Mouse (Mus musculus) frontal cortex, postnatal 36 days (tissue): ENCODE data around the gene Alpk1.
"Not testable (repeated sequence)": the region's sequence is repeated elsewhere in the genome, so short reads cannot be mapped to it uniquely, and the experiment has no call there.

ENCODE experiments used
- DNase-seq, 2 experiments: peaks; one replicate each; pipeline ENCODE4 v3.0.0; 2022; ENCODE audit warnings: low spot score in 2 of 2

The Alpk1 gene

DNA sequence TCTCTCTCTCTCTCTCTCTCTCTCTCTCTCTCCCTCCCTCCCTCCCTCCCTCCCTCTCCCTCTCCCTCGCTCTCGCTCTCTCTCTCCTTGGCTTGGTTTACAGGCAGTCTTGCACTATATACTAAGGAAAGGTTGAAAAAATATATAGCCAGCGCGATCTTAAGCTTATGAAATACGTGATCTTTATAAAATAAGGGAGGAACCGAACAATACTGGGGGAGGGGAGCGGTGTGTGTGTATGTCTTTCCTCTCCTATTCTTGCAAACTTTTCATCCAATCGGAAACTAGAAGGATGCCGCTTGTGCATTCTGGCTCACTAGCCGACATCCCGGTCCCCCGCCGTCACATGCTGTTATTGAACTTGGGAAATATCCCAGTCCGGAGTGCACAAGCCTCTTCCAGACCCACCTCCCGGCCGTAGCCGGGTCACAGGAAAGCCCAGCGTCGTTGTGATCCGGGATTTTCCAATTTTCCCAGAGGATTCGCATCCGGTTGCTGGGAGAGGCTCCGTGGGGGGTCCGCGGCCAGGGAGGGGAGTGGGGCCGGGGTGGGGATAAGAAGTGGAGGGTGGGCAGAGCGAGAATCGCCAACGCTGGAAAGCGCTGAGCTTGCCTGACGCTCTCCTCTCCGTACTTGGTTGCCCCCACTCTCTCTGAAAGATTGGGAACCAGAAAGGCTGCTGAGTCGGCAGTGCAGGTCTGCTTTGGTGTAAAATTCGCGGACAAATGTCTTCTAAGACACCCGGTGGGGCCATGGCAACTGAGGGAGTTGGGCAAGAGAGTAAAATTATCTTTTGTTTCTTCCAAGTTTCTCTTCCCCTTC lies 10.1 kb upstream of the Alpk1 start:
- peak in 1 of 2 experiments; percentile 17 for DNase-seq

DNA sequence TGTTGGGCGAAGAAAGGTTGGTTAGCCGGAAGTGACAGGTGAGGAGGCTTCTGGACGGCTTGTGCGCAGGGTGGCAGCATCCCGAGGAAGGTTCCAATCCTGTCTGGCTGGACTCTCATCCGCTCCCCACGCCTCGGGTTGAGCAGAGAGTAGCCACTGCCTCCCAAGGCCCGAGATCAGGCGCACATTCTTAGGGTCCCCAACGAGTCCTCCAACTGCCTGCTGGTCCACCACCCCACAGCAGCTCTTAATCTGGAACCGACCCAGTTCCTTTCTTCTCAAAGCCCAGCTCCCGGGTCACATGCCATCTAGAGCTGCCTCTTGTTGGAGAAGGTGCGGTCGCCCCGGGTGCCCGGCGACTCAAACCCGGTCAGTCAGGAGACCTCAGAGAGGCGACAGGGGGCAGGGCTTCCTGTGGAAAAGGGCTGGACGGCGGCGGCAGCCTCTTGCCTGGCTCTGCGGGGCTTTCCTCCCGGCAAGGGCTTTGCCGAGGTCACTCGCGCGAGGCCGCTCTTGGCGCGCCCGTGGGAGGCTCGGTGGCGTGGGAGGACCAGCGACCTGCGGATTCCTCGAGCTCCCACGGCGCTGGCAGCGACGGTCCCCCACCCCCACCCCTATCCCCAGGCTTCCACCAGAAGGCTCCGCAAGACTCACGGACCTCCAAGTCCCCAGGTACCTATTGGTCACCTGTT lies 9.3 kb upstream of the Alpk1 start, which contains the start of gene Tifa:
Gene Tifa (plus strand): TSS at position 306 of the 692 bp plus-strand sequence.
- peak; percentile 28 to 38 for DNase-seq

DNA sequence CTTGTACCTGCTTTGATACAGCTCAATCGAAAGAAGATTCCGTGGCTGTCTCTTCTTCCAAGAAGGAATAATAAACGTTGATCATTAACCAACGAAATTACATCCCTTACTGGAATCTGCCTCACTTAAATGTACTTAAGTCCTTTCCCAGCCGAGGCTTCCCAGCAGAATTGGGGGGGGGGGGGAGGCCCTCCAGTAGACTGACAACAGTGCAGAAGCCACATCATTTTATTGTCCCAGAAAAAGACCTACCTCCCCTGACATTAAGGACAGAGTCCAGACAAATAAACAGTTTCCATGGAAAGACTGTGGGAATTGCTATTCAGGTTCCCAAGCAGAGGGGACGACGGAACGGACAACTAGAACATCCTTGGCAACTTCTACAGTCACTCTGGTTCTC lies 8.6 kb upstream of the Alpk1 start:
- DNase-seq: no peak

DNA sequence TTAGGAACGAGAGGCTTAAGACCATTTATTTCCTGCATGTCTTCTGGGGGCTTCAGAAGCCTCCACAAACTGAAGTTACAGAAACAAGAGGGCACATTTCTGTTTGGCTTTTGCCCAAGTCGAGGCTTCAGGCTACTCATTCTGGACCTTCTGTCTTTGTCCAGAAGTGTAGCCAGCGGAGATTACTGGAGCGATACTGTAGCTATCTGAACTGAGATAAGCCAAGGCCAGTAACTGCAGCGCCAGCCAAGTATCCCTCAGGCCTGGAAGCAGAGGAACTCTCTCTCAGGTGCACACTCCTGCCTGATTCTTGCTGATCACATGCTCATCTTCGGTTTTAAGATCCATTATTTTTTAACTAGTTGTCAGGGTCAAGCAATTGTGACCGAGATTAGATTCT lies 7.7 kb upstream of the Alpk1 start:
- no peak for DNase-seq

- DNase-seq: no peak
Measured at GRCm38 (mm10) chr3:127787032-127787431, 6.7 kb upstream of the Alpk1 start.

- DNase-seq: not testable (repeated sequence)
Measured at GRCm38 (mm10) chr3:127783680-127784079, 3.4 kb upstream of the Alpk1 start.

DNA sequence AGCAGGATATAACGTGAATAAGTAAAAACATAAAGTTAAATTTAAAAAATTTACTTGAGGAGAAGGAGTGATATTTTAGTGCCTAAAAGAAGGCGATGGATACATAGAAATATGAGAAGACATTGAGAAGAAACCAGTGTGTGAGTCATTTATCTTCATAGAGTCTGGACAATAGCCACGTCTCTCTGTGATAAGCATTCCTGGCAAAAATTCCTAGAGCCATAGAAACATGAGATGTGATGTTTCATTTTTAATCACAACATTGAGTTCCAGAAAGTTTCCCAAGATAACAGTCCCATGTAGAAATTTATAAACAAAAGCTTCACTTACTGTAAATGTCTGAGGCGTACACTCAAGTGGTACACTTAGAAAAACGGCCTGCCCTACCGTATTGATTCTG lies 2.6 kb upstream of the Alpk1 start:
- DNase-seq: no peak

DNA sequence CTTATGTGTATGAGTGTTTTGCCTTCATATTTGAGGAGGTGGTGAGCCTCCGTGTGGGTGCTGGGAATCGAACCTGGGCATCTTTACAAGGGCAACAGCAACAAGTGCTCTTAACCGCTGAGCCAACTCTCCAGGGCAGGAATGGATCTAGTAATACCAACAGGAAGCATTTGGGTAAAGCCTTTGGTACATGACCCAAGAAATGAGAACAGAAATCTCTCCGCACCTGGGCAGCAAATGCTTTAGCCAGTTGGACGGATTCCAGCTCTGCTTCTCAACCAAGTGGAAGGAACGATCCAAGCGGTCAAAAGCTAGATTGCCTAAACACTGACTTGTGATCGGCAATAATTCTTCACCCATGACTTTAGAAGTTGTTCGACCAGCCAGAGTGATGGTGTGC lies 594 bp upstream of the Alpk1 start:
- DNase-seq: no peak

DNA sequence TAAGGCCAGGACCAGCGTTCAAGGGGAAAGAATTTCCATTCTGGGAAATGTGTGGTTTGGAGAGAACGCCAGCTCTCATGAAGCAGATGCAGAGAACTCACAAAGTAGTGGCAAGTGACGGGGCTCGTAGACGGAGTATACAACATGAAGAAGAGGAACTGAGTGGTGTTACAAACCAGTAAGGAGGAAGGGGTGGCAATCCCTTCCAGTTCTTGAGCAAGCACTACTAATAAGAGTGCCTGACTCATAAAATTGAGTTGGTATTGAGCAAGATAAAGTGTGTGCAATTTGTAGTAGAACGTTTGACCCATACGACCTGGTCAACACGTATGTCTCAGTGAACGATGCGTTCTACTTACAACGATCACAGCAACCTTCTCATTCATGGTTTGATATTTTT lies 11.2 kb downstream of the Alpk1 start:
- no peak for DNase-seq

GRCm38 (mm10) chr3:127765971-127766370 lies 14.4 kb downstream of the Alpk1 start:
- DNase-seq: no peak

DNA sequence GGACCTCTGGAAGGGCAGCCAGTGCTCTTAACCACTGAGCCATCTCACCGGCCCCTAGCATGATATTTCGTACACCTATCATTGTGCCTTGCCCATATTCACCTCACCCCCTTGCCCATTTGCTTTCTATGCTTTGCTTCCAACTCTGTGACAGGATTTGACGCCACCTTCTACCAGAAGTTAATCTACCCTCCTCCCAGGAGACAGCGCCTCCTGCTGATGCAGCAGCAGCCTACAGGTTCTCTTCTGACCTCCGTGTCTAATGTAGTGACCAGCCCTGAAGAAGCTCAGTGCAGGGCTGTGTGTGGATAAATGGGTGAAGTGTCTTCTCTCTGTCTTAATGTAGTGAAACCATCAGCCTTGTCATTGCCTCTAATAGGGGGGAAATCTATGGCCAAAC lies 15.8 kb downstream of the Alpk1 start:
- no peak for DNase-seq

DNA sequence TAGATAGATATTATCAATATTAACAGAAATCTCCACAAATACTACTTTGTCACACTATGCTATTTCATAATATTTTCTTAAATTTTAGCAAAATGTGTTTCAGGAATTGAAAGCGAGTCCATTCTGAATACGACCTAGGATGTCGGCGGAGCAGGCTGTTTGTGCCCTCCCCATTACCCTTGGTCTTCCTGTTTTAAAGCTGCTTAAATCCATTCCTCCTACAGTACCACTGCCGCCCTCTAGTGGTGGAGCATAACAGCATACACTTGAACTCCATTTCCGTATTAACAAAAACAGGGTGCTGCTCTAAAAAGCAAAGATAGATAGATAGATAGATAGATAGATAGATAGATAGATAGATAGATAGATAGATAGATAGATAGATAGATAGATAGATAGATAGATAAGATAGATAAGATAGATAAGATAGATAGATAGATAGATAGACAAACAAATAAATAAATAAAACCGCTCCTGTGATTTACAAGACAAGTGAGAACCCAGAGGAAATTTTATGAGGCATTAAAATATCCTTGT lies 17.2 kb downstream of the Alpk1 start:
- DNase-seq: peak; percentile 54 to 69

- no peak for DNase-seq
Measured at GRCm38 (mm10) chr3:127762403-127762802, 17.9 kb downstream of the Alpk1 start.

GRCm38 (mm10) chr3:127759212-127759611 lies 21.1 kb downstream of the Alpk1 start:
- peak; percentile 56 to 74 for DNase-seq

DNA sequence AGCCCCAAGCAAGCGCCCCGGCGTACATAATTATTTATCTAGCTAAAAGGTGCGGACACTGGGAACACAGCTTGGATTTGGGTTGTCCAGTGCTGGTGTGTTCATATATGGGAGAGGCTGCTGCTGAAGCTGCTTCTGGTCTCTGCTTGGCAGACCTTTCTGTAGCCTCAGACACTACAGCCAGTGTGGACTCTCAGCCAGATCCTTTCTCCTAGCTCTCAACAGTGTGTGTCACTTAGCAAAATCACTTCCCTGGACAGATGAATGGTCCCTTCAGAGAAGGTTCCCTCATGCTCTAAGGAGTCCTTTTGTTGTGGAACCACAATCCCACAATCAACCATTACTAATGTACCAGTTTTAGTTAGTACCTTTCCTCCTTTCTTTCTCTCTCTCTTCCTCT lies 21.5 kb downstream of the Alpk1 start:
- DNase-seq: no peak

DNA sequence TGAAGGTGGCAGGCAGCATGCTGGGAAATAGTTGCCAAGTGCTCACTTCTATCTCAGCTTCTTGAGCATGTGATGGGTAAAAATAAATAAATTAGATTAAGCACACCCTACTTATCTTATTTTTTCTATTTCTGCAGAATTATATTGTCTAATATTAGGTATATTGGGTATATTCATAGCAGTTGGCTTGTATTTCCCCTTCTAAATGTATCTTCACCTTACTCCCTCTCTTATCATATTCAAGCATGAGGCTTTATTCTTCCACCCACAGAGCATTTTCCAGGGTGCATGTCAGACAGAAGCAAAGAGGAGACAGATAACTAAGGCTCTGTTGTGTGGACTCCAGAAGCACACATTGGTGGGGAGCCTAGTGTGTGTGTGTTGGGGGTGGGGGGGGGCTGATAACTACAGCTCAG lies 22.4 kb downstream of the Alpk1 start:
- DNase-seq: no peak

DNA sequence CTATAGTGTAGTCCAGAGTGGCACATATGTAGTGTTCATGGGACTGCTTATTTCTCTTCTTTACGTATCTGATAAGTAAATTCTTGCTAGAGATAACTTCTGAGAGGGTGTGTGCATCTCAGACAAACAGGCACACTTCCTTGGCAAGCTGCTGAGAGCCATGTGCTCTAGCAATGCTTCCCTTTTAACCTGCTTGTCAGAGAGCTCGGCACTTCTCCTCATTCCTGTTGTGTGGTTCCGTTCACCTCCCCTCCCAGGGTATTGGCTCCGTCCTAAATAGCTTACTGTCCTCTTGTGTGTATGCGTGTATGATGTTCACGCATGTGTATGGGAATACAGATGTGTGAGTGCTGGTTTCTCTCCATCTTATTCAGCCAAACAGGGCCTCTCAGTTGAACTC lies 23.9 kb downstream of the Alpk1 start:
- DNase-seq: no peak

DNA sequence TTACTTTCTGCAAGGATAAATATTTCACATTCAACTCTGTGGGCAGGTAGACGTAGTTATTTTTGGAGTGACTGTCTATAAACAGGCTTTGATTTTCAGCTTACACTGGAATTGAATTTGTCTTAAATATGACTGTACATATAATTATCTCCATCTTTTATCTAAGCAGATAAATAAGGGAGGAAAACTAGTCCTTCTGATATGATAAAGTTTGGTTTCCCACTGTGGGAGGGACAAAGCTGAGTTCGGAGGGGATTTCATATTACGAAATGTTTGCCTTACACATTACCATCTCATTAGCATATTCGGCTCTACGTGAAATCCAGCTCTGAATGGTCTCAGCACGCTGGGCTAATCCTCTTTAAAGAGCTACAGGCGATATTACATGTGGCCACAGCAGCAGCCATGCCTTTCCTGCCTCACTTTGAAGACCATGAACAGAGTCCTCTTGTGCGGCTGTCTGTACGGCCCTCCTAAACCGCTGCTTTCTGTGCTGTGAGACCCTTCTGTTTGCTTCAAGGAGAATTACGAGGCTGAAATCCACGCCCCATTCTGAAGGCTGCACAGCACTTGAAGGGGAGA lies 30.3 kb downstream of the Alpk1 start:
- no peak for DNase-seq

DNA sequence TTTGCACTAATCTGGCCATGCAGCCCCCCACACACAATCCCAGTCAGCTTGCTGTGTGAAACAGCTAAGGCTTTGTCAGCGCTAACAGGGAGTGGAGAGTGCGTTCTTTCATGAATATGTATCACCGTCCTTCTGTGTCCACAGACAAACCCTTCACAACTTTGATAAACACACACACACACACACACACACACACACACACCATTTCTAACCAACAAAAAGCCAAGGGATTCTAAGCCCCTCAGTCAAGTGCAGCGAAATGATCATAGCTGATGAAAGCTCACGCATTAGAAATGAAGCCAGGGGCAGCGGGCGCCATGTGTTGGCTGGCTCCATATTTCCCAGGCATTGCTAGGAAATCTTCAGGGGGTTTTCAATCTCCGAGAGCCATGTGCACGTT lies 31.1 kb downstream of the Alpk1 start:
- no peak for DNase-seq

GRCm38 (mm10) chr3:127748644-127749043 lies 31.7 kb downstream of the Alpk1 start:
- no peak for DNase-seq

DNA sequence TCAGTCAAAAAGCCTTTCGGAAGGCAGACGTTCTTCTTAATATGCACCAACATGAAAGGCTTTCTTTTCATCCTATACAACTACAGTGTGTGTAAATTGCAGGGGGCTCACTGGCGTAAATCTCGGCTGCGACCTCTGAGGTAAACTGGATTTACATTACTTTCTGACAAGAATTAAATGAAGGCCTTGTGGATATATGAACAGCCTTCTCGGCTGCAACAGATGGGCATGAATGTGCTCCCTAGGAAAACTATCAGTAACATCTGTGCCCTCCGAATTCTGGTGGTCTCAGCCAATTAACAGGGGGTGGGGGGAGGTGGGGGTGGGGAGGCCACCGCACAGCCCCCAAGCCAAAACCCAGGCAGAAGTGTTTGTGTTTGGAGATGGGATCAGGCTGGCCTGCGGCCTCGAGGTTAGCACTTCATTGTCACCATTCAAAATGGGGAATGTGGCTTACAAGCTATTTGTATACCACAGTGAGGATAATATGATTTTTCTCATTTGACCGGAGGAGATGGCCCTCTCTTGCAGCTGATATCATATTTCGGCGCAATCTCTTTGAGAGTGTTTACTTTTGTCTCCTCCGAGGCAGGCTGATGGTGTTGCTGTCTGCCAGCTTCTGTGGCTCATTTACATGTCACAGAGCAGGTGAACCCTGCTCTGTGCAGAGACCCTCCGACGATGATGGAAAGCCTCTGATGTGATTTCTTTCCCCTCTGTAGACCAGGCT lies 34.3 kb downstream of the Alpk1 start:
- no peak for DNase-seq

- DNase-seq: no peak
Measured at GRCm38 (mm10) chr3:127745504-127745903, 34.8 kb downstream of the Alpk1 start.
